Mouse (Mus musculus): ENCODE measurements around the gene Faf2.

Gene Faf2

DNA sequence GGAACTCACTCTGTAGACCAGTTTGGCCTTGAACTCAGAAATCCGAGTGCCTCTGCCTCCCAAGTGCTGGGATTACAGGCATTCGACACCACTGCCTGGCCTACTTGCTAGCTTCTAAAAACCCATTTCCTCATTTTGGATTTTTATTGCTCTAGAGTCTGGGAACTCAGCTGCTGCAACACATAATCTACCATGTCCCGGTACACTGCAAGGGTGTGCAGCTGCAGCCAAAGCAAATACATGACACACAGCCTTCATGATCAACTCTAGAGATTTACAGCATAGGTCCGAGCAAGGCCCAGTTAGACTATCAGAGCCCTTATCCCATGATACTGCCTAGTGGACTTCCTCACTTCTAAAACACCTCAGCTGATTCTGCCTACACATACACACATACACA lies 56.7 kb downstream of the Faf2 start:
- in situ Hi-C loops (cut with MboI; ENCODE audit: low sequenced_read_pairs) = no loop called here

DNA sequence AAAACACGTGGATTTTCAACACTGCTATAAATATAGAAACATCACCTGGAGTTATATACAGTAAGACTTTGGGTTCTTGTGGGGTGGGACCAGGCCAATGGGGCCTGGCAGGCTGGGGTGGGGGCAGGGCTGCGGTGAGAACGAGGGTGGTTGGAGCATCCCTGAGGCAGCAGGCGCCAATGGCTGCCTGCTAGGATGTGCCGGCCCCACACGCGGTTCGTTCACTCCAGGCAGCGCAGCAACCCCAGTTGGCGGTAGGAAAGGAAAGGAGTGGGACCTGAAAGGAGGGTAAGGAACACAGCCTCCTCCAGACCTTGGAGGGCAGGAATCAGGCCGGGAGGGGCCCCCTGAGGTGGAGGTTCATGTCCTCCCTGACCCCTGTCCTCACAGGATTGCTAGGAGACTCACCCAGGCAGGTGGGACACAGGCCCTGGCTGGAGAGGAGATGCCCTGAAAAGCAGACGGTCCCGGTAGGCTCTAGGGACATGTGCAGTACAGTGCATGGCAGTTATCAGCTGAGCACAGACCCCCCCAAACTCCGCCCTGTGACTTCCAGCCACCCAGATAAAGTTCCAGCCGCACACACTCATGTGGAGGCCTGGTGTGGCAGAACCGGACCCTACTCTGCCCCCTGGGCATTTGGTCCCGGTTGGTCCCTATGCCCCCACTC lies 58.7 kb downstream of the Faf2 start:
- in situ Hi-C loops (cut with MboI; ENCODE audit: low sequenced_read_pairs) = no loop called here

DNA sequence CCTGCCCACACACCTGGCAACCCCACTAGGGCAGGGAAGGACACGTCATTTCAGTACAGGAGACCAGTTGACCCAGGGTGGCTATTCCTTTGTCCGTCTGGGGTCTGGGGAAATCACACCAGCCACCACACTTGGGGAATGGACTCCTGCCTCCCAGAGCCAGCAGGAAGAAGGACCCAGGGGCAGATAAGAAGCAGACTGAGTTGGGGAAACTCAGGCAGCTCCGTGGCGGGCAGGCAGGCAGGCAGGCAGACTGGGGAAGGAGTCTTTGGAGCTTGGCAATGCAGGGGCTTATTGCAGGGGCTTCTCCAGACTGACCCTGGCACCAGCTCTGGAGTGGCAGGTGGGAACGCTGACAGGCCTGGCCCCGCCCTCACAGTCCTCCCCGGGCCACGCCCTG lies 59.7 kb downstream of the Faf2 start:
- in situ Hi-C loops (cut with MboI; ENCODE audit: low sequenced_read_pairs) = no loop called here

DNA sequence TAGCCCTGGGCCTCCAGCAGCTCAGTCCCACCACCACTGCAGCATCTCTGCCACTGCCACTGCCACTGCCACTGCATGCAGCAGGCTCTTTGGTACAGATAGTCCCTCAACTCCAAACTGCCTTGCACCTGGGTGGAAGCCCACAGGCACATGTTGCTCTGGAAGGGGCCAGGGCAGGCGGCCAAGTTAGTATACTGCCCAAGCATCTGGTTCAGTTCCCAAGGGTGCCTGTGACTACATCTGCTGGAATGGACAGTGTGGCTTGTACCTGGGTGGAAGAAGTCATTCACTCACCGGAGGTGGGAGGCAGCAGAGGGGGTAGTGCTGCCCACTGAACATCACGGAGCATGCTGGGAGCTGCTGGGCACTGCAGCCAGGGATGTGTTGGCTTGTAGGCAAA lies 61.7 kb downstream of the Faf2 start:
- in situ Hi-C loops (cut with MboI; ENCODE audit: low sequenced_read_pairs) = no loop called here

DNA sequence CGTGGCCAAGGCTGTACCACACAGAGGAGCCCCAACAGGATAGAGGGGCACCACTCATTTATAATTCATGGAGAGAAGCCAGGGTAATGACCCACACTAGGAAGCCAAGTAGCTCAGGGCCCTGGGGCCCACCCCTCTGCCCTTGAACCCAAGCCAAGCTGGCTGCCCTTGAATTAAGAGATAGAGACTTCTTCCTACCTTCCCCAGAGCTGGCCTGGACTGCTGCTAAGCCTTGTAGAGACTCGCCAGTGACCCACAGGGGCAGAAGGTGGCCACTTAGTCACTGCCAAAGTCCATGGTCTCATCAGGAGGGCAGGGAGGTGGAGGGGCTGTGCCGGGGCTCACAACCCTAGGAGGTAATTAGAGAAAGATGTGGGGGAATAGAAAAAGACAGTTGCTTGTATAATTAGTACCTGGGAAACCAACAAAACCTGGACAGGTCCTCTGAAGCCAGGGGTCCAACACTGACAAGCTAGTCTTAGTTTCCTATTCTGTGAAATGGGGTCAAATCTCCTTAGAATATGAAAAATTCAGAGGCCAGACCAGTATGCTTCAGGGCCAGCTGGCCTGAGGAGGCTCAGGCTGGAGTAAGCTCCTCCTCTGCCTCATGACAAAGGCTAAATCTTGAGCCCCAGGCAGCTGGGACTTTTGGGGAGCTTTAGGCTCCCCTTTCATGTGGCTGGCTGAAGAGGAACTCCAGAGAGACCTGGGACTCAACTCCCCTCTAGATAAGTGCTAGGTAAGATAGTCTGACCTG lies 62.7 kb downstream of the Faf2 start:
- in situ Hi-C loops (cut with MboI; ENCODE audit: low sequenced_read_pairs) = no loop called here

DNA sequence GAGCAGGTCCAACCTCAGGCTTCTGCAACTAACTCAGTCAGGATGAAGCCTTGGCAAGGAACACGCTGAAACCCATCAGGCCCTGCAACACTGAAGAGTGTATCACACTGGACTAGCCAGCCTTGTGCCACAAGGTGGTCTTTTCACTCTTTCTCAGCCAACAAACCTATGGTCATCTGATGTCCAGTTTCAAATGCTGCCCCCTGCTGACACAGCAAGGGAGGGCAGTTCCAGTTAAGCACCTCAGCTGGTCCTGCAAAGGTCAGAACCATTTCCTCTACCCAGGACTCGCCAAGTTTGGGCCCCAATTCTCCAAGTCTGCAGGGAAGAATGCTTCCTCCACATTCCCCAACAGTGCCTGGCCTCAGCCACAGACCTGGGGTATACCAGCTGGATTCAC lies 63.6 kb downstream of the Faf2 start:
- in situ Hi-C loops (cut with MboI; ENCODE audit: low sequenced_read_pairs) = no loop called here

DNA sequence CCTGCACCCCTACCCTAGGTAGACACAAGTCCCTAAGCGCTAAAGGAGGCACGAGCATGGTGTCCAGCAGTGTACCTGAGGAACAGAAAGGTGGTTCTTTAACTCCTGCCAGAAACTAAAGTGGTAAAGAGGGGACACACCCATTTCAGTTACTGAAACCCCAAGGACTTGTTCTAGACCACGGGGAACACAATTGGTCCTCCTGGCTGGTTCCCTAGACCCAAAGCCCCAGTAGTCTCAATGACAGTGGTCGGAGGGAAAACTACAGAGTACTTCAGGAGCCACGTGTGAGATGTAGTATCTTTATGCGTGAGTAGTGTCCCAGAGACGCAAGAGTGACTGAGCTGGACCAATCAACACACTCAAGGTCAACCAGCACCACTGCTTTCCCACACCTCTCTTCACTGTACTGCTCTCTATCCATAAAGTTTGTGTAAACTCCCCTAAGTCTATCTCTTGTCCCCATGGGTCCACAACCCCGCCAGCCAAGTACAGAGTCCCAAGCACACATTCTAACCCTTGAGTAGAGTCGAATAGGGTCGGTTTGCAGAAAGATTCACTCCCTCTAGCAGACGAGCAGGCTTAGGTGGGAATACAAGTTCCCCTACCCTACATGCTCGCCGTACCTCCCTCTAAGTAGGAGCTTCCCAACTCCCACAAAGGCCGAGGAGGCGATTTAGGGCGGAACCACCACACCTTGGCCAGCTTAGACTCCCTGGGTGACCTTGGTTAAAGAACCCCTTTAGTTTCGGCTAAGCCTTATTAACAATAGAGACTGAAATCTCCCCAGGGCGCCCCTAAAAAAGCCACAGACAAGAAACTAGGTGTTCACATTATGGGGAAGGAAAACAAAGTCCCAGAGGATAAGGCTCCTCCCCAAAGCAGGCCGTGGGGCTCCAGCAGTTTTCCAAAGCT lies 64.8 kb downstream of the Faf2 start:
- in situ Hi-C loops (cut with MboI; ENCODE audit: low sequenced_read_pairs) = no loop called here

DNA sequence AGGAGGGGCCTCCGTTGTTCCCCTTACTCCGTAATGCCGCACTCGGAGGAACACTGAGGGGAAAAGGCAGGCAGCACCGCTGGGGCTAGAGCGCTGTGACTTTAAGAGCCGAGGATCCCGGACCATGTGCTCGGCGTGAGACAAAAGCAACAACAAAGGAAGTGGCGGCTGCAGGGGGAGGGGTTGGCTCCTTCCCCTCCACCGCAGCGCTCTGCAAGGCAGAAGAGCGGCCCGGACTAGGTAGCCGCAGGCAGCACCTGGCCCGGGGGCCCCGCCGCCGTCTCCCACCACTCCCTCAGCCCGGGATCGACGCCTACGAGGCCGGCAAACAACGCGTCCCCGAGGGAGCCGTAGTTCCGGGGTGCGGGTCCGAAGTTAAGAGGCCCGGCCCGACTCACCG lies 65.5 kb downstream of the Faf2 start:
- in situ Hi-C loops (cut with MboI; ENCODE audit: low sequenced_read_pairs) = no loop called here

DNA sequence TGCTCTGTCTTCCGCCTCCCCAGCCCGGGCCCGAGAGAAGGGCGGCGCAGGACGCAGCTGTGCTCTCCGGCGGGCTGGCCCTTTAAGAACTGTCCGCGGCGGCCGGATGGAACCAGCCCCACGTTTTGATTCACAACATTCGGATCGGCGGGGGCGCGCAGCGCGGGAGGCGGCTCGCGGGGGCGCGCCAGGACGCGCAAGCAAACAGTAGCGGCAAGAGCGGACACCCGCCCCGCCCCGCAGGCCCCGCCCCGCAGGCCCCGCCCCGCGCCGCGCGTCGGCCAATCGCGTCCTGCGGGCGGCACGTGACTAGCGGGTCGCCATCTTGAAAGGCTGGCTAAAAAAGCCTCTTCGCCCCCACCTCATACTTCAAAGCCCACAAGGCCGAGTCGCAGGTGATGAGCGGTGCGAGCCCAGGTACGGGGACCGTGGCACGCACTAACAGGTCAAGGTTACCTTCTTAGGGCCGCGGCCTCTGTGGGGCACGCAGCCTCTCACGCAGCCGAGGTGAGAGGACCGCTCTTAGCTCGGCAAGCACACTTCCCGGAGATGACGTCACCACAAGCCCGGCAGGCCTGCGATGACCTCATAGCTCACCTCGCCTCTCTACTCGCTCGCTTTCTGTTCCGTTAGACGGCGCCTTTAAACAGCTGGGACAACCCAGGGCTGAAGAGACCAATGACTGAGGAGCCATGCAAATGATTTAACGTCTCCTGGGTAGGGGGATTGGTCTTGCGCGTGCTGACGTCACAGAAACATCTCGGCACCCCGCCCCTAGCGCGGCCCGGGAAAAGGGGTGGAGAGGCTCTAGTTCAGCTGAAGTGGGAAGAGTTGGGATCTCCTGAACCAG lies 66.2 kb downstream of the Faf2 start:
- in situ Hi-C loops (cut with MboI; ENCODE audit: low sequenced_read_pairs) = no loop called here

DNA sequence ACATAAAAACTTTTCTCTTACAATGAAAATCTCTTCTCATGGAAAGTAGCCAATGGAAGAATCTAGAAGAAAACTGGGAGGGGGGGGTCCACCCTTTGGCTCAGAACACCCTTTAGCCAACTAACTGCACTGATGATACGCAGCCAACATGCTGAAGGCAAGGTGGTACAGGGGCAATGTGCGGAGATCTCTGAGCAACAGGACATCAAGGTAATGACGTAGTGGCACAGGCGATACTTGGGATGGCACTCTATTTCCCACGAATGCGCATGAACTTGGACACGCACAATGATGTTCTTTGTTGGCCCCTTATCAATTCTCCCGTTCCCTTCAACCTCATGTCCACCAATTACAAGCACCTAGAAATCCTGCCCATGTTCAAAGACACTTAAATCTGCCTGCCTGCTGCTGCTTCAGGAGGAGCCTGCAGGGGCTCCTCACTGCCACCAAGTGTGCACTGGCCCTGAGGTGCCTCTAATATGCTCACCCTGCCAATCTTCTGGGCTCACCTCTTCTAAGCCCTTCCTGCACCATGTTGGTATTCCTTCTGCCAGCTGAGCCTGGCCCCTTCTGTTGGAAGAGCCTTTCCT lies 68.7 kb downstream of the Faf2 start:
- in situ Hi-C loops (cut with MboI; ENCODE audit: low sequenced_read_pairs) = no loop called here

DNA sequence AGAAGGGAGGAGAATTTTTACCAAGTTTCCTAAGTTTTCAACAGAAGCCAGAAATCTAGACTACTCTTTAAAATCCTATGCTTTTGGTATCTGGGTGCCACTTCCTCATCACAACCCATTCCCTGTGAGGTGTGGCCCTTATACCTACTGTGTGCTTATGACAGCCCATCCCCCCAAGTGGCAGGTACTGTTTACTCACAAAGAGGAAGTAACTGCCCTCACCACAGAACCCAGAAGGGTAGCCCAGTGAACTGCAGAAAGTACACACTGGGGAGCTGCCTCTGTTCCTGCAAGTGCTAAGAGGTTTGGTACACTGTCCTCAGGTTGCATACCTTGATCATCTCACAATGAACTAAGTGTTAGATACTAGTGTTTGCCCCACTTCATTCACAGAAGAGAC lies 70.2 kb downstream of the Faf2 start:
- in situ Hi-C loops (cut with MboI; ENCODE audit: low sequenced_read_pairs) = no loop called here

DNA sequence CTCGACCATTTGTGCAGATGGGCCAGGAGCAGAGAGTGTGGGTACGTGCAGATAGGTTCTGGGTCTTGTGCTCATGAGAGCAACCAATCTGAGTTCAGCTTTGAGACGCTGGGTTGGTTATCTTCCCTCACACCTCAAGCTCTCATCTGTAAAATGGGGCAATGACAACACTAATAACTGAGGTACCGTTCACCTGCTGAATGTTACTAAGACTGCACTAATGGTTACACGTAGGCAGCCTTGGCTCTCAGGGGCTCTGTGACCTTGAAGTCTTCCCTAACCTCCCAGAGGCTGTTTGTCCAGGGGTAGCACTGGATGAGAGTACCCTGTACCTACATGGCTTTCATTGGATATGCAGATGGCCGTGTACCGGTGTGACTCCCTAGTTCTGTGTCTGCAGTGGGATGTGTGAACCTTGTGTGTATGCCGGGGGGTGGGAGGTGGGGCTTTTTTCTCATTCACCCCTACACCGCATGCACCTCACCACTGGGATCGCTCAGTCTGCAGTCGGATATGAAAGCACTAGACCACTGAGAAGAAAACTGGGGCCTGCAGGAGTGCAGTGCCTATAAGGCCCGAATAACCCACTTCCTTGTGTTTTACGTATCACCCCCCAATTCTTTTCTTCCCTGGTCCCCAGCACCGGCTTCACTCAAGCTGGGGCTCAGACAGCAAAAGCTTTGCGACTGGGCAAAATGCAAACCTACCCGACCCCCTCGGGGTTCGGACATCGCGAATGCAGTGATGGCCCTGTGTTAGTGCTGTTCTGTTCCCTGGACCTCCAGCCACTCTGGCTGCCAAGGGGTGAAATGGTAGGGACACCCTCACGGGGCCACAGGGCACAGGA lies 71.3 kb downstream of the Faf2 start:
- in situ Hi-C loops (cut with MboI; ENCODE audit: low sequenced_read_pairs) = no loop called here

DNA sequence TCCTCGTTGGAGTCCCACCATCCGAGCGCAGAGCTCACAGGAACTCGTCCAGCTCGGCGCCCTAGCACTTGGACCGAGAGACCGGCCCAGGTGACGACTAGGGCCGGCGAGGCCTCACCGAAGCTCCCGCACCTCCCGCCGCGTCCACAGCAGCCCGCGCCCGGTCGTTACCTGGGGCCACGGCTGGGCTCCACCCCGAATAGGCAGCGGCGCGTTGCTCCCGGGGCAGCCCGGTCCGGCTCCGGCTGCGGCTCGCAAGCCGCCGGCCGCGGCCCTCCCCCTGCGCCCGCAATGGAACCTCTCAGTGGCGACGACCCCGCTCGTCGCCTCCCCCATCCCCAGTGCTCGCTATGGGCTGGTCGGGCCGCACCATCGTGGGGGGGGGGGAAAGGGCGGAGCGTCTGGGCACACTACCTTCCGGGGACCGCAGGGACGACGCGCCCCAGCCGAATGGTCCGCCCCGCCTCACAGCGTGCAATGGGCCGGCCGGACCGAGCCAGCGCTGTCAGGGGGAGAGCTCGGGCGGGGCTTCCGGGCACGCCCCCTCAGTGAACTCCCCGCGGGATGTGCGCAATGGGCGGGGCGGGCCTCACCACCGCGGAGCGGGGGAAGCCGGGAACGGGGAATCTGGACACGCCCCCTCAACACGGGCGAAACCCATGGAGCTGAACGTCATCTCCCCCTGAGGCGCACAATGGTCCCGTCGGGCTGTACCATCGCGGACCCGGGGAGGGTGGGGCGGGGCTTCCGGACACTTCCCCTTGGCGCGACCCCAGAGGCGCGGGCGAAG lies 72.2 kb downstream of the Faf2 start, which contains the start of gene Rnf44:
Rnf44 (minus strand) TSS at position 350 of the 790 bp plus-strand sequence.
- in situ Hi-C loops (cut with MboI; ENCODE audit: low sequenced_read_pairs) = no loop called here

DNA sequence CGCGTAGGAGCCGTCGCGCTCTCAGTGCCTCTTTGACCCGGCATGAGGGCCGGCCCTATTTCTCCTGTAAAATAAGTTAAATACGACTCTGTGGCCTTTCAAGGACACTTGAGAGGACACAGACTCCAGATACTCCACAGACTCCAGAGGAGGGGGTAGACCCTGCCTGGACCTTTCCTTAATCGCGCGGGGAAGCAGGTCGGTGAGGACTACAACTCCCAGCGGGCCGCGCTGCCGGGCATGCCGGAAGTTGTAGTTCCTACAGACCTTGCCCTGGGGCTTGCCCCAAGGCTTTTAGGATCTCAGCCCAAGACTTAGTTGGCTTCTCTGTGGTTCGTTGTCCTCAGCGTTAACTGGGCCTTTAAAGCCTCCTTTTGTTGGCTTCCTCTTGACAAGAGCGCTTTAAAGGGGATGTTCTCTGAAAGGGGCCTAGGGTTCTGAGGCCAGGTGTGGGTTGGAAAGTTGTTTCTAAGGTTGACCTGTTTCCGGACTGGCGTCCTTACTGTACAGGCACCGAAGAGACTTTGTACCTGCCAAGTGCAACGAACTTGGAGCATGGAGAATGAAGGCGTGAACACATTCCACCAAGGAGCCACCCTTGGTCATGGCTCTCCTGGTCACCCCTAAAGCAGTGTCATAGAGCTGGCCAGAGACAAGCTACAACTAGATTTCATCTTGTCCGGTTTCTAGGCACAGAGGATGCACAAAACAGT lies 72.9 kb downstream of the Faf2 start:
- in situ Hi-C loops (cut with MboI; ENCODE audit: low sequenced_read_pairs) = no loop called here

DNA sequence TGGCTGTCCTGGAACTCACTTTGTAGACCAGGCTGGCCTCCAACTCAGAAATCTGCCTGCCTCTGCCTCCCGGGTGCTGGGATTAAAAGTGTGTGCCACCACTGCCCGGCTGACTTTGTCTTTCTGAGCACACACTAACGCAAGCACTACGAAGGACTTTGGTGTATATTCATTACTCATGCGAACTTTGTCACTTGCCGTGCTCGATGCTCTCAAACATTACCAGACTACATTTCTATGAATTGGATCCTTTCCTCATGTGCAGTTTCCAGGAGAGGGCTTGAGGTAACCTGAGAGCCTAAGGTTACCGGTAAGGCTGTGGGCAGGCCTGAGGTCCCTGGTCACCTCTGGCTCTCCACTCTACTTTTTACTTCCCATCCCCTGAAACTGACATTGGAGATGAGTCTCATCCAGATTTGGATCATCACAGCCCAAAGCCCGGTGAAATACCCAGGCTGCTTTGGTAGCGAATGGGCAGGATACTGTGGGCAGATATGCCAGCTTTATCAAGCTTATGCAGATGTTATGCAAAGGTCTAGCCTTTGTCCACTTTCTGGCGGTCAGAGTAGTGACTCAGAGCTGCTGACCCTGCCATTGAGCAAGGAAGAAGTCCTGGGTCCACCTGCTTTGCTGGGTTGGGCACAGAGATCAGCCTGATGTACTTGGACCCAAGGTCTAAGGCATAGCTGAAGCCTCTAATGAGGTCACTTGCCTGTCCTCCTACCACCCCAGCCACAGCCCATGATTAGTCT lies 74.1 kb downstream of the Faf2 start:
- in situ Hi-C loops (cut with MboI; ENCODE audit: low sequenced_read_pairs) = no loop called here

DNA sequence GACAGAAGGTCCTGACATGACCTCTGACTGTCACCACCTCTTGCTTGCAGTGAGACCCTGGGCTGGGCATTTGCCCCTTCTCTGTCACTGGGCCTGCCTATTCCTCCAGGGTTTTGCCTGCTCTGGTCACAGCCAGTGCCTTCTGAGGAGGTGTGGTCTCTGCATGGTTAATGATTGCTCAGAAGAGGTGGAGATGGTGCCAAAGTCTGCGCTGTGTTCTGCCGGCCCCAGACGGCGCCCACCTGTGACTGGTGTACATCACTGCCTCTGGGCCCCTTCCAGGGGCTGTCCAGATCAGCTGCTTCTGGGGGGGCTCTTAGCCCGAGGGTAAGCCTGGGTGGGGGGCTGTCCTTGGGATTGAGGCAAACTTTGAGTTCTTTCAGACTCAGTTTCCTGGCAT lies 79.7 kb downstream of the Faf2 start, which contains the start of gene Cdhr2:
Cdhr2 (plus strand) TSS at position 219 of the 400 bp plus-strand sequence.
- in situ Hi-C loops (cut with MboI; ENCODE audit: low sequenced_read_pairs) = no loop called here

DNA sequence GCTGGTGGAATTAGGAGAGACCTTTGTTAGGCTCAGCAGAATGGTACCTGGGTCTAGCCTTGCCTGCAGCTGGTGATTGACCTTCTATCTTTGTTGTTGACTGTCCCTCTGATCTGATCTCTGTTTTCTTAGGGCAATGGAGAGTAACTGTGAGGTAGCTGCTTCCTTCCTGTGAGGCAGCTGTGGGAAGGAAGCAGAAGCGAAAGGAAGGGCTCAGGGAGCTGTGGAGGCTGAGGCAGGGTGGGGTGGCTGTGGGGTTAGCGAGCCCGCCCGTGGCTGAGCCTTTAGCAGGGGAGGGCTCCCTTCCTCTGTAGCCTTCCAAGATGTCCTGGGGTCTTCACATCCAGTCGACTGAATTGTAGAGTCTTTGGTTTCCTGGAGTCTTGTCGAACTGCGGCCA lies 80.9 kb downstream of the Faf2 start:
- in situ Hi-C loops (cut with MboI; ENCODE audit: low sequenced_read_pairs) = no loop called here
